Mouse (Mus musculus): Measurements from ENCODE around the gene Dstn. TPM values are rescaled to one million over a fixed set of nuclear protein-coding genes. Genes with fewer than 3 reads are reported as not detected.

The Dstn gene
- polyA plus RNA-seq, 1 experiment: 179 TPM

DNA sequence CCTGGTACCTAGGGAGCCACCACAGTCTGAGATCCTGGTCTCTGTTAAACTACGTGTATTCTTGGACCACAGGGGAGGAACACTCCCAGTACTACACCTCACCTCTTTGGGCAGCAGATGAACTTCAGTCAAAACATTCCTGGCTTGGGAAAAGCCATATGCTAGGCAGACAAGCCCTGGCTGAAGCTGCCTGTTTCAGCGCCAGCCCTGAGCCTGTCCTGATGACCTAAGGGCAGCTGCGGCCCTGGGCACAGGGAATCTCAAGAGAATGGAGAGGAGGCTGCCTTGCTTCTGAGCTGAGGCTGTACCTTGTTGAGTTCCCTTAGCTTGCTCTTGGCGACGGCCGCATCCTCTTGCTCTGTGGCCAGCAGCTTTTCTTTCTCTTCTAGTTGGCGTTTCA is 58.0 kb downstream of the Dstn start:
- no peak for TF ChIP-seq POLR2A (IDR thresholded peaks at IDR 0.05; ENCODE audit: borderline replicate concordance, low read depth, low read length)
- TF ChIP-seq CTCF (IDR thresholded peaks at IDR 0.05; ENCODE audit: low read depth, low read length): no peak
- peaks cover 37% of the 10 kb centered on the region for H3K4me1 ChIP-seq (ENCODE audit: control insufficient read depth, insufficient read depth, low read length)
- H3K4me3 ChIP-seq (ENCODE audit: insufficient read depth, low read length): no peak overlapping the region
- no peak overlapping the region for H3K27ac ChIP-seq (ENCODE audit: insufficient read depth, low read depth, low read length)

- TF ChIP-seq CTCF (IDR thresholded peaks at IDR 0.05; ENCODE audit: low read depth, low read length): no peak
- no peak for TF ChIP-seq POLR2A (IDR thresholded peaks at IDR 0.05; ENCODE audit: borderline replicate concordance, low read depth, low read length)
- Histone ChIP-seq H3K4me1 (ENCODE audit: control insufficient read depth, insufficient read depth, low read length) (peaks cover 57% of the 10 kb centered on the region), H3K27ac (ENCODE audit: insufficient read depth, low read depth, low read length) (peak overlapping the region; percentile 89), H3K4me3 (ENCODE audit: insufficient read depth, low read length) (no peak overlapping the region)
Measured at GRCm38 (mm10) chr2:143975146-143975649, 60.1 kb downstream of the Dstn start.

GRCm38 (mm10) chr2:143978444-143979147 is 63.5 kb downstream of the Dstn start:
- peak overlapping the region; percentile 34 for H3K27ac ChIP-seq (ENCODE audit: insufficient read depth, low read depth, low read length)
- peaks cover 59% of the 10 kb centered on the region for H3K4me1 ChIP-seq (ENCODE audit: control insufficient read depth, insufficient read depth, low read length)
- TF ChIP-seq CTCF (IDR thresholded peaks at IDR 0.05; ENCODE audit: low read depth, low read length): peak; percentile 47; the same call in 1 of the 2 replicates
- no peak for TF ChIP-seq POLR2A (IDR thresholded peaks at IDR 0.05; ENCODE audit: borderline replicate concordance, low read depth, low read length)
- H3K4me3 ChIP-seq (ENCODE audit: insufficient read depth, low read length): no peak overlapping the region

- no peak overlapping the region for H3K27ac ChIP-seq (ENCODE audit: insufficient read depth, low read depth, low read length)
- TF ChIP-seq CTCF (IDR thresholded peaks at IDR 0.05; ENCODE audit: low read depth, low read length) (peak; percentile 37; the same call in 1 of the 2 replicates), POLR2A (IDR thresholded peaks at IDR 0.05; ENCODE audit: borderline replicate concordance, low read depth, low read length) (no peak)
- no peak overlapping the region for H3K4me3 ChIP-seq (ENCODE audit: insufficient read depth, low read length)
- peaks cover 38% of the 10 kb centered on the region for H3K4me1 ChIP-seq (ENCODE audit: control insufficient read depth, insufficient read depth, low read length)
Measured at GRCm38 (mm10) chr2:143980781-143981398, 65.8 kb downstream of the Dstn start.

DNA sequence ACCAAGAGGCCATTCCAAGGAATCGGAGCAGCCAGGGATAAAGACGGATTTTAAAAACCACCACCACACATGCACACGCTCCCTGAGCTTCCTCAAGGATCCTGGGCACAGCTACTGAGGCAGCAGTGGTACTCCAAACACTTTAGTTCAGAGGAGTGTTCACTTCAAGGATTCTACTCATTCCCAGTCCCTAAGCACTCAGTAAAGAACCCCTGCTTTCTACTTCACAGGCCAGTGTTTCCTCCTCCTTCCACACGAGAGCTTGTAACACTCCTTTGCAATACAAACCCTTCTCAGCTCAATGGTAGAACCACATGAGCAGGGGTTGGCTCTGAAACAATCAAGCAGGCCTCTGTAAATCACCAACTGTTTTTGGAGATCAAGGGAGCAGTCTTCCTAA is 67.0 kb downstream of the Dstn start:
- Histone ChIP-seq H3K4me1 (ENCODE audit: control insufficient read depth, insufficient read depth, low read length) (peaks cover 28% of the 10 kb centered on the region), H3K4me3 (ENCODE audit: insufficient read depth, low read length) (no peak overlapping the region), H3K27ac (ENCODE audit: insufficient read depth, low read depth, low read length) (no peak overlapping the region)
- TF ChIP-seq CTCF (IDR thresholded peaks at IDR 0.05; ENCODE audit: low read depth, low read length) (no peak), POLR2A (IDR thresholded peaks at IDR 0.05; ENCODE audit: borderline replicate concordance, low read depth, low read length) (no peak)

GRCm38 (mm10) chr2:143982901-143983300 is 67.8 kb downstream of the Dstn start:
- TF ChIP-seq POLR2A (IDR thresholded peaks at IDR 0.05; ENCODE audit: borderline replicate concordance, low read depth, low read length): no peak
- no peak for TF ChIP-seq CTCF (IDR thresholded peaks at IDR 0.05; ENCODE audit: low read depth, low read length)
- Histone ChIP-seq H3K4me1 (ENCODE audit: control insufficient read depth, insufficient read depth, low read length) (peaks cover 24% of the 10 kb centered on the region), H3K27ac (ENCODE audit: insufficient read depth, low read depth, low read length) (no peak overlapping the region), H3K4me3 (ENCODE audit: insufficient read depth, low read length) (no peak overlapping the region)

DNA sequence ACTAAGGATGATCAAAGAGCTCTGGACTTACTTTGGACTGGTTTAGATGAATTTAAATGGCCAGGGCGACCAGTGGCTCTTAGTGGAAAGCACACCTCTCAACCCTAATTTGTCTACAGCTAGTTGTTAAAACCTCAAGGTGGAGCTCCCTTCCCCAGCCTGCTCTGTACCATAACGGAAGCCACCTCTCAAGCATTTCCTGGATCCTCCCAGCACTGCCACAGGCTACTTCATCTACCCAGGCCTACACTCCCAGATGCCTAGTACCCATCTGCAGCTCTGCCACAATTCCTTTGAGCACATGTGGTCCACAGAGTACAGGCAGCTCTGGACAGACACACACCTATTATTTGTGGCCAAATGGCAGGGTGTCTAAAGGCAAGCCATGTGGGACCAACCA is 68.4 kb downstream of the Dstn start:
- Histone ChIP-seq H3K4me1 (ENCODE audit: control insufficient read depth, insufficient read depth, low read length) (peaks cover 22% of the 10 kb centered on the region), H3K27ac (ENCODE audit: insufficient read depth, low read depth, low read length) (no peak overlapping the region), H3K4me3 (ENCODE audit: insufficient read depth, low read length) (no peak overlapping the region)
- no peak for TF ChIP-seq CTCF (IDR thresholded peaks at IDR 0.05; ENCODE audit: low read depth, low read length)
- TF ChIP-seq POLR2A (IDR thresholded peaks at IDR 0.05; ENCODE audit: borderline replicate concordance, low read depth, low read length): no peak

DNA sequence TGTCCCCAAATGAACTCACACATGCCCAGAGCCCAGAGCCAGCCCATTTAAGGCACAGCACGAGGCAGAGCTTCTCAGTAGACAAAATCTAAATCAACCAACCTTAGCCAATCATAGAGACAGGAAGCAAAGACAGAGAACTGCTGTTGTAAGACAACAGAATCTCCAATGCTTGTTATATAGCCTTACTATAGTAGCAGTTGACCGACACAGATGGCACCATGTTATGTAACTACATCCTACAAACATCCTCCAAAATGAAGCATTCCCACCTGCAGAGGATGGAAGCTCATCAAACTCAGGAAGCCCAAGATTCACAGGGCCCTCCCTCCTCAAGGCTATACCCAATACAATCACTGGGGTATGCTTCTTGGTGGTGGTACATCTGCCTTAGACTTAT is 72.4 kb downstream of the Dstn start:
- H3K4me1 ChIP-seq (ENCODE audit: control insufficient read depth, insufficient read depth, low read length): peaks cover 24% of the 10 kb centered on the region
- H3K4me3 ChIP-seq (ENCODE audit: insufficient read depth, low read length): no peak overlapping the region
- TF ChIP-seq CTCF (IDR thresholded peaks at IDR 0.05; ENCODE audit: low read depth, low read length) (no peak), POLR2A (IDR thresholded peaks at IDR 0.05; ENCODE audit: borderline replicate concordance, low read depth, low read length) (no peak)
- no peak overlapping the region for H3K27ac ChIP-seq (ENCODE audit: insufficient read depth, low read depth, low read length)

DNA sequence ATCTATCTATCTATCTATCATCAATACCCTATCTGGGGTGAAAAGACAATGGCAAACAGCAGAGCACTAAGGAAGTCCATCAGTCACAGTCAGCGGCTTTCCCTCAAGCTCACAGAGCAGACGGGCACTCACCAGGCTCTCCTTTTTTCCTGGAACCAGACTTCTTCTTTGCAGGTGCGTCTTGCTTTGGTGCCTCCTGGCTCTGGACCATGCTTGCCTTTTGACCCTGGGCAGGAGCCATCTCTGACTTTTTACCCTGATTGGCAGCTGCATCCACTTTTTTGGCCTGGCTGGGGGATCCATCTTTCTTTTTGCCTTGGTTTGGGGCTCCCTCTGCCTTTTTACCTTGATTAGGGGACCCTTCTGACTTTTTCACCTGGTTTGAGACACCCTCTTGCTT is 72.9 kb downstream of the Dstn start:
- Histone ChIP-seq H3K27ac (ENCODE audit: insufficient read depth, low read depth, low read length) (no peak overlapping the region), H3K4me3 (ENCODE audit: insufficient read depth, low read length) (no peak overlapping the region), H3K4me1 (ENCODE audit: control insufficient read depth, insufficient read depth, low read length) (peaks cover 22% of the 10 kb centered on the region)
- no peak for TF ChIP-seq POLR2A (IDR thresholded peaks at IDR 0.05; ENCODE audit: borderline replicate concordance, low read depth, low read length)
- no peak for TF ChIP-seq CTCF (IDR thresholded peaks at IDR 0.05; ENCODE audit: low read depth, low read length)

DNA sequence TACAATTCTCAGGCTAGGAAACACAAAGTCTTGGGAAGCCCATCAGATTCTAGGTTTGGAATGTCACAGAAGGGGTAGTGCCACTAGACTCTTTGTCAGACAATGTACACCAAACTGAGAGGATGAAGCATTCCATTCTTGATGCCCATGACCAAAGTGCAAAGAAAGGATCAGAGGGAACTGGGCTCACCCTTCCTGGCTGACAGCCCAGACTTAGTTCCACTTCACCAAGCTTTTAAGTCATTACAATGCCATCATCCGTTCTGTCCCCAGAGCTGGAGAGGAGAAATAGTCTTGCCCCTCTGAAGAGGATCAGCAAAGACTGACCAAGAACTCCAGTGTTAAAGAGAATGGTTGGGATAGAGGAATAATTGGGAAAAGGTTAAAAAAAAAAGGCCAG is 75.9 kb downstream of the Dstn start:
- Histone ChIP-seq H3K27ac (ENCODE audit: insufficient read depth, low read depth, low read length) (peak overlapping the region; percentile 60), H3K4me3 (ENCODE audit: insufficient read depth, low read length) (no peak overlapping the region), H3K4me1 (ENCODE audit: control insufficient read depth, insufficient read depth, low read length) (peaks cover 23% of the 10 kb centered on the region)
- TF ChIP-seq CTCF (IDR thresholded peaks at IDR 0.05; ENCODE audit: low read depth, low read length): no peak
- no peak for TF ChIP-seq POLR2A (IDR thresholded peaks at IDR 0.05; ENCODE audit: borderline replicate concordance, low read depth, low read length)

Data from bone marrow macrophage, adult 2 months (primary cell).